Mouse (Mus musculus) mesoderm, embryonic 11.5 days (tissue): Measurements from ENCODE around the gene Relt.
"Not testable (repeated sequence)": the region's sequence is repeated elsewhere in the genome, so short reads cannot be mapped to it uniquely, and the experiment has no call there.

Experiments
- DNase-seq: peaks from one replicate; pipeline ENCODE4 v3.0.0-alpha.2; 2012; ENCODE audit warnings: low read depth, low spot score

Gene Relt

DNA sequence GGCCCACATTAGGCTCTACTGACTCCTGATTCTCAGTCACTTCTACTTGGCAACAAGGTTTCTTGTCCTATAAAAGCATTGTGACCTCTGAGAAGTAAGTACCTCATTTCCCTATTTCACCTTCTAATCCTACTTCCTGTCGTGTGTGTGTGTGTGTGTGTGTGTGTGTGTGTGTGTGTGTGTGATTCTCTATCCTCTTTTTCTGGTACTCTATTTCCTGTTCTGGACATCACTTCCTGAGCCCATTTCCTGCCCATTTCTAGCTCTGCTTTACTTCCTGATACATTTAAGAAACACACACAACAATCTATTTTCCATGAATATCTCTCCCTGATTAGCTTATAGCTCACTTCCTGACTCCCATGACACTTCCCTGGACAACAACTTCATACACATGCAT lies 12.6 kb upstream of the Relt start:
- DNase-seq = no peak

GRCm38 (mm10) chr7:100873197-100873596 lies 10.0 kb upstream of the Relt start:
- DNase-seq = no peak

DNA sequence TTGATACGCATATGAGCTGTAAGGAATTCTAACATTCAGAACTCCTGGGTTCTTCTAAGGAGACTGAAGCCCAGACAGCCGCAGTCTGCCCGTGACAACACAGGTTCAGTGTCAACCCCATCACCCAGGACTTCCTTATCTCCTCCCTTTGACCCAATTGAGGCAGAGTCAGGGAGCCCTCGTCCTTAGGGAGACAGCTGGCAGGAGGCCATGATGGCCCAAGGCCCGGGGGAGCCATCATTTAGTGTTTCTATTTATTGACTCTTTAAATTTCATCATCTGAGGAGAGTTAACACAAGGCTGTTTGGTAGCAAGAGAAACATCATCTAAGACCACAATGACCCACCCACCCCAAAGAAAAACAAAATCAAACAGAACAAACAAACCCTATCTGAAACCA lies 8.6 kb upstream of the Relt start:
- no peak for DNase-seq

GRCm38 (mm10) chr7:100871355-100871754 lies 8.1 kb upstream of the Relt start:
- no peak for DNase-seq

GRCm38 (mm10) chr7:100869877-100870629 lies 6.8 kb upstream of the Relt start:
- no peak for DNase-seq

- DNase-seq = no peak
Measured at GRCm38 (mm10) chr7:100868551-100868950, 5.3 kb upstream of the Relt start.

DNA sequence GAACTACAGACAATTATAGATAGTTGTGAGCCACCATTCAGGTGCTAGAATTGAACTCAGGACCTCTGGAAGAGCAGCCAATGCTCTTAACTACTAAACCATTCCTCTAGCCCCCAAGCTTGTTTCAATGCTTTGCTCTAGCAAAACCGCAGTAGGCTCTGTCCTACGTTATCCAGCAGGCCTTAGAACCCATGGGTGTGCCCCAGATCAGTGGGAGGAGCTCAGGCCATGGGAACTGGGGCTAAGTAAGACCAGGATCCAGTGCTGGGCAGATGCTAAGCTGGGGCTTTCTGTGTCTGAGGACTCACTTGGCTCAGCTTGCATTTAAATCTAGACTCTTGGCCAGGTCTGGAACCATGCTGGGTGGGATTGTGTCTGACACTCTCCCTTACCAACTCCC lies 4.3 kb upstream of the Relt start:
- no peak for DNase-seq

- peak; percentile 73 for DNase-seq
Measured at GRCm38 (mm10) chr7:100866675-100867074, 3.4 kb upstream of the Relt start.

DNA sequence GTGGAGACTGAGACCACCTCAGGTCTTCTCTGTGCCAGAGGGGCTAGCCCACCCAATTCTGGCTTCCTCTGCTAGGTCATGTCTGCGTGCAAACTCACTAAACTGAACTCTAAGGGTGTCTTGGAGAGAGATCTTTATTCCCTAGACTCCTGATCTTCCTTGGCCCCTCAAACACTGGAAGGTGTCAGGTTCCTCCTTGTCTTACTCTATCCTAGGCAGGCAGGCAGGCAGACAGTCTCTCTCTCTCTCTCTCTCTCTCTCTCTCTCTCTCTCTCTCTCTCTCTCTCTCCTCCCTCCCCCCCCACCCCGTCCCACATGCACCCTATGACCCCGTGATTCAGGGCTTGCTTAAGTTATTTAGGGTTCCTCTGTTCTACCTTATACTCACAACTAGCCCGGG lies 893 bp downstream of the Relt start:
- no peak for DNase-seq

DNA sequence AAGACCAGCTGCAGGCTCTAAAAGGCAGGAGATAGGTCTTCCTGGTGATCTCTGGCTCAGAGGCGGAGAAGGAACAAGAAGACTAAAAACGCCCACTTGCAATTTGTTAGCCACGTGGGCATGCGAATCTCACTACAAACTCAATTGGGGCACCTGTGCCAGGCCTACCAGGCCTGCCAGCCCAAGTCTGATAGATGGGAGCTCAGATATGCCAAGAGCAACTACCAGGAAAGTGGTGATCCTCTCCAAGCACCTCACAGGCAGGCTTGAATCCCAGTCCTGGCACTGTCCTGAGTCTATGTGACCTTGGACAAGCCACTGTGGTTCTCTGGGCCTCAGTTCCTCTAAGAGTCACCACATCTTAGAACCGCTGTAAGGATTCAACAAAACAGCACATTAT lies 2.0 kb downstream of the Relt start:
- no peak for DNase-seq

DNA sequence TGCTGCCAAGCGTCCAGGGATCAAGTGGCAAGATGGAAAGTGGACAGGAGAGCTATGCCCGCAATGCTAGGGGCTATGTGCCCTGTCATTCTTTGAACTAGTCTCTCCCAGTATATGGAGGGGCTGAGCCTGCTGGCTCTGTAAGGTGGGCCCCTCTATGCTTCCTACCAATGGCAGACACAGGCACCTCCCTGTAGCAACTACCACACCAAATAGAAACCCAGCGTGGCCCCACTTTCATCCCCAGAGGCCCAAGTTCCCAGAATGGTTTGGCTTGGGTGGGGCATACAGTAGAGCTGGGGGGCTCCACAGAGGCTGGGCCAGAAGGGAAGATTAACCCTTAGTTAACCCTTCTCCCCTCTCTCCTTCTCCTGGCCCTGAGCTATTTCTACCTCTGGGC lies 2.8 kb downstream of the Relt start:
- DNase-seq = no peak

GRCm38 (mm10) chr7:100855795-100856573 lies 7.3 kb downstream of the Relt start:
- DNase-seq = no peak

GRCm38 (mm10) chr7:100855300-100855699 lies 7.9 kb downstream of the Relt start:
- DNase-seq = no peak

- DNase-seq = no peak
Measured at GRCm38 (mm10) chr7:100854861-100855260, 8.4 kb downstream of the Relt start.

DNA sequence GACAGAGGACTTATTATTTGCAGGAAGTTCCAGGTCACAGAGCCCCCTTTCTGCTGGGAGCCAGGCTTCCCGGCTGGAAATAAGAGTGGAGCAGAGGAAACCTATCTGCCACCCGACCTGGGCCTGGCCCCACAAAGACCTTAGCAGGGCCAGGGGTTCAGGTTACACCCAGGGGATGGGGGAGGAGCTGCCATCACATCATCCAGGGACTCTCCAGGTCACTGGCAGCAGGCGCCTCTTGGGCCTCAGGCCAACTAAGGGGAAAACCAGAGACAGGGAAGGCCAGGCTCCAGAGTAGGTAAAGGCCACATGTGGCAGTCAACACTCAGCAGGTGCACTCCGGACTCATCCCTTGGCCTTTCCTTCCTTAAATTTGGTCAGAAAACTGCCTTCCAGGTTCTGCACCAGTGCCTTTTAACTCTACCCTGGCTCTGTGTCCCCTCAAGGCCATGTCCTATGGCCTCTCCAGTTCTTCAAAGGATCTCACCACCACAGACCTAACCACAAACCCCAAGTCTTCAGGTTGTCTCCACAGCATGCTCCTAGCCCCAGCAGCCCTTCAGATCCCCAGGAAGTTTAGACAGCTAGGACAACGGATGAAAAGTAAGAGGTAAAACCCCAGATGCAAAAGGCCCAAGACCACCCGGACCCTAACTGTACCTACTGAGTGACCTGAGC lies 9.0 kb downstream of the Relt start:
- DNase-seq = peak; percentile 24

- DNase-seq = no peak
Measured at GRCm38 (mm10) chr7:100853396-100853795, 9.8 kb downstream of the Relt start.

- no peak for DNase-seq
Measured at GRCm38 (mm10) chr7:100851481-100852356, 11.5 kb downstream of the Relt start.

GRCm38 (mm10) chr7:100849508-100849907 lies 13.7 kb downstream of the Relt start:
- DNase-seq = no peak

DNA sequence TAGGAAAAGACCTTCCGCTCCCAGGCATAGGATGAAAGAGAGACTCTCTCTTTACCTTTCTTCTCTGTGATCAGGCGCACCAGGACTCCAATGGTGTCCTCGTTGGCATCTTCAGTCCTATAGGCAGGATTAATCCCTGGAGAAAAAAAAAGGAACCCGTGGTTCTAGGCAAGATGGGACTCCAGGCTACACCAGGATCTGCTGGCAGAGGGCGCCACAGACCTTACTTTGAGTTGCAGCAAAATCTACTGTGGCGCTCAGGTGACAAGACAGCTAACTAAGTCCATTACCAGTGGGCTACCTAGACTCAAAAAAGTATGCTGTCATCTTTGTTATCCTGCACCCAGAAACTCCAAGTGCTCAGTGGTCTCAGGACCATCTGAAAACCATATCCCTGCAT lies 14.5 kb downstream of the Relt start:
- peak; percentile 61 for DNase-seq

DNA sequence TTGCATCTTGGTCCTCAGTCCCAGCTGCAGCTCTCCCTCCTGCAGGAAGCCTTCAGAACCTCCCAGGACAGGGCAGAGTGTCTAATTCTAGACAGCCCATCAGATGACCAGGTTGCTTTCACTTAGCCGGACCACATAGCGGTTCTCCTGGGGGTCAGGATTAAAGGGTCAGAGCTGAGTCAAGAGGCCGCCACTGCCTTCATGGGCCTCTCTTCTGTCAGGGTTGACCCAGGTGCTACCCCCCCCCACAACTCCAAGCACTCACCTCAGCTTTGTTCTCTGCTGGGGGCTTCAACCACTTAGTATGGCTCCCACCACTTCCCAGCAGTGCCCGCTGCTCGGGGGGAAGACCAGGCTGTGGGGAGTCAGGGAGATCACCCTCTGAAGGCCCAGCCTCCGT lies 16.1 kb downstream of the Relt start:
- no peak for DNase-seq

DNA sequence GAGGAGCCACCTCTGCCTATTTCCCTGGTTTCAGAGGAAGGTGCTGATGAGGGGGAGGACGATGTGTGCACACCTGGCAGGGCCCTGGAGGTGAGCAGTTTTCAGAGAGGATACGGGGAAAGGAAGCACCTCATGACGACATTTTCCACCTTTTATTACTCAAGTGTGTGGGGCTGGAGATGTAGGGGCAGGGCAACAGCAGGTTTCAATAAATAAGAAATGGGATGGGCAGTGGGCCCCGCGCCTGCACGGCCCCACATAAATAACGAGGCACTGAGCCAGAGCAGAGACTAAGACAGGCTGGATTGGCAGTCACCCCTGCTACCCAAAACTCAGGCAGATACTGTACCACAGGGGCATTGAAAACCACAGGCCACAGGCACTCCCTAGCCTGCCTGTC lies 17.2 kb downstream of the Relt start:
- DNase-seq = not testable (repeated sequence)

DNA sequence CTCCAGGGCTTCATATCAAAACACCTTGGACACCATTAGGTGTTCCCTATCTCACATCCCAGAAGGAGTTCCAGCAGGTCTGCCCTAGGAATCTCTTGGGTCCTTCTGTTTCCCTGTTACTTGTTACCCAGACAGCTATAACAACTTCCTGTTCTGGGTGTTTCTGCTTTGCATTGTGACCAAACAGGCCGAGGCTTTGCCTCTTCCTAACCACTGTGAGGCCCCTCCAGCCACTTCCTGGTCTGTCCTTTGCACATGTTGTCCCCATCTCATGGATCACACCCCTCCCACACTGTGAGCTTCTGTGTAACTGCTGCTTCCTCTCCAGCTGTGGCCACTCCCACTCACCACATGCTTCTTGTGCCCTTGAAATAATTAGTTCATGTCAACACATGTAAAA lies 17.8 kb downstream of the Relt start:
- DNase-seq = peak; percentile 42
